Mouse (Mus musculus): ENCODE data around the gene Specc1l. TPM values are rescaled to one million over a fixed set of nuclear protein-coding genes. Genes with fewer than 3 reads are reported as not detected.

Specc1l gene
- polyA plus RNA-seq, 1 experiment, result 0.20 TPM

GRCm38 (mm10) chr10:75312361-75312760, 100.5 kb downstream of the Specc1l start:
- peaks cover 51% of the 10 kb centered on the region for H3K36me3 ChIP-seq (ENCODE audit: control insufficient read depth)

GRCm38 (mm10) chr10:75314190-75314980, 102.5 kb downstream of the Specc1l start:
- peaks cover 15% of the 10 kb centered on the region for H3K4me1 ChIP-seq (ENCODE audit: control insufficient read depth)
- no peak for TF ChIP-seq GATA1 (IDR thresholded peaks at IDR 0.05; ENCODE audit: low read length)
- no peak for TF ChIP-seq TAL1 (IDR thresholded peaks at IDR 0.05; ENCODE audit: low read length)
- H3K27me3 ChIP-seq (ENCODE audit: control insufficient read depth), result peaks cover 35% of the 10 kb centered on the region
- H3K36me3 ChIP-seq (ENCODE audit: control insufficient read depth), result peaks cover 32% of the 10 kb centered on the region
- no peaks in the 10 kb centered on the region for H3K9me3 ChIP-seq (ENCODE audit: control insufficient read depth, low read length)
- H3K4me3 ChIP-seq (replicated peaks), result no peak overlapping the region

More at GRCm38 (mm10) chr10:75312361-75312760, 100.5 kb downstream of the Specc1l start:
- Histone ChIP-seq H3K4me1 (ENCODE audit: control insufficient read depth) (peaks cover 14% of the 10 kb centered on the region), H3K27me3 (ENCODE audit: control insufficient read depth) (peaks cover 14% of the 10 kb centered on the region), H3K4me3 (replicated peaks) (no peak overlapping the region), H3K9me3 (ENCODE audit: control insufficient read depth, low read length) (no peaks in the 10 kb centered on the region)
- no peak for TF ChIP-seq TAL1 (IDR thresholded peaks at IDR 0.05; ENCODE audit: low read length)
- no peak for TF ChIP-seq GATA1 (IDR thresholded peaks at IDR 0.05; ENCODE audit: low read length)

- no peaks in the 10 kb centered on the region for H3K9me3 ChIP-seq (ENCODE audit: control insufficient read depth, low read length)
- H3K4me1 ChIP-seq (ENCODE audit: control insufficient read depth), result peaks cover 15% of the 10 kb centered on the region
- H3K27me3 ChIP-seq (ENCODE audit: control insufficient read depth), result peaks cover 44% of the 10 kb centered on the region
- peaks cover 18% of the 10 kb centered on the region for H3K36me3 ChIP-seq (ENCODE audit: control insufficient read depth)
- no peak overlapping the region for H3K4me3 ChIP-seq (replicated peaks)
- no peak for TF ChIP-seq TAL1 (IDR thresholded peaks at IDR 0.05; ENCODE audit: low read length)
- no peak for TF ChIP-seq GATA1 (IDR thresholded peaks at IDR 0.05; ENCODE audit: low read length)
Measured at GRCm38 (mm10) chr10:75315756-75316155, 103.9 kb downstream of the Specc1l start.

GRCm38 (mm10) chr10:75316472-75316871, 104.6 kb downstream of the Specc1l start:
- H3K27me3 ChIP-seq (ENCODE audit: control insufficient read depth), result peaks cover 44% of the 10 kb centered on the region
- TF ChIP-seq GATA1 (IDR thresholded peaks at IDR 0.05; ENCODE audit: low read length), result no peak
- no peak for TF ChIP-seq TAL1 (IDR thresholded peaks at IDR 0.05; ENCODE audit: low read length)
- H3K9me3 ChIP-seq (ENCODE audit: control insufficient read depth, low read length), result no peaks in the 10 kb centered on the region
- H3K4me1 ChIP-seq (ENCODE audit: control insufficient read depth), result peaks cover 15% of the 10 kb centered on the region
- peaks cover 11% of the 10 kb centered on the region for H3K36me3 ChIP-seq (ENCODE audit: control insufficient read depth)
- no peak overlapping the region for H3K4me3 ChIP-seq (replicated peaks)

GRCm38 (mm10) chr10:75316872-75316907, 104.8 kb downstream of the Specc1l start, which contains the start of gene Adora2a:
Gene Adora2a (plus strand): TSS chr10:75316877.
- H3K36me3 ChIP-seq (ENCODE audit: control insufficient read depth), result peaks cover 9% of the 10 kb centered on the region
- TF ChIP-seq GATA1 (IDR thresholded peaks at IDR 0.05; ENCODE audit: low read length), result no peak
- no peak for TF ChIP-seq TAL1 (IDR thresholded peaks at IDR 0.05; ENCODE audit: low read length)
- peak within 1 kb of the TSS; percentile 55 for H3K4me3 ChIP-seq (replicated peaks)
- no peaks in the 10 kb centered on the region for H3K9me3 ChIP-seq (ENCODE audit: control insufficient read depth, low read length)
- H3K4me1 ChIP-seq (ENCODE audit: control insufficient read depth), result peaks cover 15% of the 10 kb centered on the region
- H3K27me3 ChIP-seq (ENCODE audit: control insufficient read depth), result peaks cover 44% of the 10 kb centered on the region

GRCm38 (mm10) chr10:75316908-75317761, 105.3 kb downstream of the Specc1l start:
- peaks cover 15% of the 10 kb centered on the region for H3K4me1 ChIP-seq (ENCODE audit: control insufficient read depth)
- peaks cover 44% of the 10 kb centered on the region for H3K27me3 ChIP-seq (ENCODE audit: control insufficient read depth)
- TF ChIP-seq GATA1 (IDR thresholded peaks at IDR 0.05; ENCODE audit: low read length) (no peak), TAL1 (IDR thresholded peaks at IDR 0.05; ENCODE audit: low read length) (no peak)
- peak overlapping the region; percentile 55 for H3K4me3 ChIP-seq (replicated peaks)
- peaks cover 6% of the 10 kb centered on the region for H3K36me3 ChIP-seq (ENCODE audit: control insufficient read depth)
- H3K9me3 ChIP-seq (ENCODE audit: control insufficient read depth, low read length), result no peaks in the 10 kb centered on the region

- Histone ChIP-seq H3K9me3 (ENCODE audit: control insufficient read depth, low read length) (no peaks in the 10 kb centered on the region), H3K4me1 (ENCODE audit: control insufficient read depth) (peaks cover 10% of the 10 kb centered on the region), H3K4me3 (replicated peaks) (no peak overlapping the region), H3K36me3 (ENCODE audit: control insufficient read depth) (no peaks in the 10 kb centered on the region), H3K27me3 (ENCODE audit: control insufficient read depth) (peaks cover 44% of the 10 kb centered on the region)
- TF ChIP-seq GATA1 (IDR thresholded peaks at IDR 0.05; ENCODE audit: low read length) (no peak), TAL1 (IDR thresholded peaks at IDR 0.05; ENCODE audit: low read length) (no peak)
Measured at GRCm38 (mm10) chr10:75318206-75318605, 106.3 kb downstream of the Specc1l start.

GRCm38 (mm10) chr10:75320321-75320720, 108.4 kb downstream of the Specc1l start:
- TF ChIP-seq TAL1 (IDR thresholded peaks at IDR 0.05; ENCODE audit: low read length) (no peak), GATA1 (IDR thresholded peaks at IDR 0.05; ENCODE audit: low read length) (no peak)
- H3K4me3 ChIP-seq (replicated peaks), result no peak overlapping the region
- H3K9me3 ChIP-seq (ENCODE audit: control insufficient read depth, low read length), result no peaks in the 10 kb centered on the region
- peaks cover 9% of the 10 kb centered on the region for H3K4me1 ChIP-seq (ENCODE audit: control insufficient read depth)
- peaks cover 44% of the 10 kb centered on the region for H3K27me3 ChIP-seq (ENCODE audit: control insufficient read depth)
- no peaks in the 10 kb centered on the region for H3K36me3 ChIP-seq (ENCODE audit: control insufficient read depth)

- TF ChIP-seq TAL1 (IDR thresholded peaks at IDR 0.05; ENCODE audit: low read length) (no peak), GATA1 (IDR thresholded peaks at IDR 0.05; ENCODE audit: low read length) (no peak)
- peaks cover 23% of the 10 kb centered on the region for H3K27me3 ChIP-seq (ENCODE audit: control insufficient read depth)
- no peaks in the 10 kb centered on the region for H3K4me1 ChIP-seq (ENCODE audit: control insufficient read depth)
- no peak overlapping the region for H3K4me3 ChIP-seq (replicated peaks)
- no peaks in the 10 kb centered on the region for H3K9me3 ChIP-seq (ENCODE audit: control insufficient read depth, low read length)
- H3K36me3 ChIP-seq (ENCODE audit: control insufficient read depth), result no peaks in the 10 kb centered on the region
Measured at GRCm38 (mm10) chr10:75322966-75323365, 111.1 kb downstream of the Specc1l start.

Measured in erythroblast, embryonic 14.5 days (primary cell).